Mouse (Mus musculus) lung, adult 2 months (tissue): ENCODE measurements around the gene Fbxw2.

Experiments
- CTCF ChIP-seq: fragments of 200-500 bp; IDR thresholded peaks from 2 replicates; pipeline ENCODE4 v1.5.1; 2011; ENCODE audit warnings: mild to moderate bottlenecking, low read length, control low read depth; ENCODE audit not compliant: insufficient read depth
- POLR2A ChIP-seq: fragments of 200-500 bp; IDR thresholded peaks from 2 replicates; pipeline ENCODE4 v1.6.1; 2011; ENCODE audit warnings: low read depth, mild to moderate bottlenecking, control low read depth, low read length, borderline replicate concordance; ENCODE audit errors: extremely low read depth

GRCm38 (mm10) chr2:34777237-34777868 is 48.8 kb downstream of the Fbxw2 start:
- TF ChIP-seq CTCF (no peak), POLR2A (no peak)
